Mouse (Mus musculus) myocyte (in vitro differentiated cells): ENCODE measurements around the gene Inip. TPM values are rescaled to one million over a fixed set of nuclear protein-coding genes. Genes with fewer than 3 reads are reported as not detected.

Source experiments
- H3K27me3 ChIP-seq: one replicate; pipeline ENCODE4 v1.6.1; 2011; ENCODE audit not compliant: control insufficient read depth, insufficient read depth, insufficient read length
- H3K36me3 ChIP-seq: one replicate; pipeline ENCODE4 v1.6.1; 2011; ENCODE audit not compliant: control insufficient read depth, insufficient read depth
- H3K4me2 ChIP-seq: one replicate; pipeline ENCODE4 v1.6.1; 2011; ENCODE audit warnings: low read depth, control low read depth
- H3K4me3 ChIP-seq: one replicate; pipeline ENCODE4 v1.5.1; 2011; ENCODE audit warnings: mild to moderate bottlenecking, control low read depth, moderate library complexity
- H3K79me2 ChIP-seq: one replicate; pipeline ENCODE4 v1.6.1; 2011; ENCODE audit not compliant: control insufficient read depth, insufficient read depth
- H3ac ChIP-seq: one replicate; pipeline ENCODE4 v1.6.1; 2011; ENCODE audit not compliant: control insufficient read depth, insufficient read length
- CEBPB ChIP-seq: IDR thresholded peaks from 2 replicates; pipeline ENCODE4 v1.6.1; 2011; ENCODE audit warnings: mild to moderate bottlenecking, moderate library complexity; ENCODE audit not compliant: poor library complexity, insufficient read depth, severe bottlenecking
- E2F4 ChIP-seq: IDR thresholded peaks from one replicate; pipeline ENCODE4 v1.6.1; 2011; ENCODE audit warnings: mild to moderate bottlenecking, control low read depth, moderate library complexity; ENCODE audit not compliant: insufficient read depth
- MAX ChIP-seq: IDR thresholded peaks from one replicate; pipeline ENCODE4 v1.6.1; 2011; ENCODE audit warnings: low read depth, mild to moderate bottlenecking, control low read depth
- MYOD1 ChIP-seq, 3 experiments: IDR thresholded peaks; one replicate each; pipeline ENCODE4 v1.6.1; 2011; ENCODE audit warnings: control low read depth in 2 of 3, low read depth in 2 of 3, mild to moderate bottlenecking in 2 of 3, moderate library complexity in 1 of 3; ENCODE audit not compliant: insufficient read length in 2 of 3, control insufficient read depth in 1 of 3
- MYOG ChIP-seq, 3 experiments: IDR thresholded peaks; one replicate each; pipeline ENCODE4 v1.6.1; 2011; ENCODE audit warnings: control low read depth in 2 of 3, low read depth in 2 of 3, mild to moderate bottlenecking in 2 of 3; ENCODE audit not compliant: insufficient read length in 2 of 3, control insufficient read depth in 1 of 3, insufficient read depth in 1 of 3
- POLR2A ChIP-seq: IDR thresholded peaks from one replicate; pipeline ENCODE4 v1.6.1; 2011; ENCODE audit warnings: low read depth, mild to moderate bottlenecking, control low read depth, moderate library complexity; ENCODE audit not compliant: insufficient read length
- POLR2AphosphoS2 ChIP-seq: IDR thresholded peaks from one replicate; pipeline ENCODE4 v1.6.1; 2011; ENCODE audit warnings: low read depth, control low read depth; ENCODE audit not compliant: insufficient read length
- REST ChIP-seq: IDR thresholded peaks from one replicate; pipeline ENCODE4 v1.6.1; 2011; ENCODE audit warnings: mild to moderate bottlenecking, control low read depth, moderate library complexity; ENCODE audit not compliant: insufficient read depth, insufficient read length
- SRF ChIP-seq: IDR thresholded peaks from one replicate; pipeline ENCODE4 v1.6.1; 2011; ENCODE audit warnings: low read depth; ENCODE audit not compliant: control insufficient read depth, insufficient read length
- TCF12 ChIP-seq: IDR thresholded peaks from one replicate; pipeline ENCODE4 v1.6.1; 2011; ENCODE audit warnings: mild to moderate bottlenecking, control low read depth; ENCODE audit not compliant: poor library complexity, insufficient read depth, severe bottlenecking
- TCF3 ChIP-seq: IDR thresholded peaks from one replicate; pipeline ENCODE4 v1.6.1; 2011; ENCODE audit warnings: low read depth, control low read depth; ENCODE audit not compliant: insufficient read length
- USF1 ChIP-seq: IDR thresholded peaks from one replicate; pipeline ENCODE4 v1.6.1; 2011; ENCODE audit warnings: low read depth, mild to moderate bottlenecking, control low read depth, moderate library complexity
- polyA plus RNA-seq: library from polyadenylated mRNA; unstranded; fragments of >200 nt; fragmentation: generic; extraction: Trizol; gene quantifications from one replicate; pipeline ENCODE4 v1.2.1, GENCODE M21; 2012; ENCODE audit warnings: missing spikeins

Inip gene
- polyA plus RNA-seq, 1 experiment, result 7.4 TPM

DNA sequence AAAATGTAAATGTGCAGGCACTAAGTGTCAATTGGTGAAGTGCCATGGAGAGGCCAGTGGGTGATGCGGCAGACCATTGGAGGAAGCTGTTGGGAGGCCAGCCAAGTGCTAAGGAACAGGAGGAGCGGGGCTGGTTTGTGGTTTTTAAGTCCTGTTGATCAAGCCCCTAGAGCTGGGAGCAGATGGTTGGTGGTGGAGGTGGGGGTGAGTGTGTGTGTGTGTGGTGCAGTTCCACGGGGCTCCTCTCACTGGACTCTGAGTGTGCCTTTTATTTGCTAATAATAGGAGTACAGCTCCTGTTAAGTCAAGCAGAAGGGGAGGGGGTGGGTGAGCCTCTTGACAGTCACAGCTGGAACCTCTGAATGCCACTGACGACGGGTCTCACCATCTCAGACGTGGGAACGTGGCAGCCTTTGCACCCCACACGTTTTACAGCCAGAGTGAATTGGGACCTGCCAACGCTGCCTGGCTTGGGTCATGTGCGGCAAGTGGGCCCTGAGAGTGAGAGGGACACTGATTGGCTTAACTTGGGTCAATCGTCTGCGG, 18.2 kb upstream of the Inip start:
- Histone ChIP-seq H3K36me3 (no peaks in the 10 kb centered on the region), H3K4me2 (no peak overlapping the region), H3K79me2 (peaks cover 4% of the 10 kb centered on the region), H3K27me3 (no peaks in the 10 kb centered on the region), H3ac (no peak overlapping the region), H3K4me3 (no peak overlapping the region)
- TF ChIP-seq POLR2A (no peak), USF1 (no peak), POLR2AphosphoS2 (no peak), MYOD1 (IDR thresholded peaks at IDR 0.05; ENCODE audit: control insufficient read depth in 1 of 3, insufficient read length in 2 of 3, low read depth in 2 of 3) (peak in 1 of 3 experiments; percentile 24), TCF3 (no peak), CEBPB (no peak), MAX (no peak), REST (no peak), TCF12 (no peak), SRF (no peak), MYOG (IDR thresholded peaks at IDR 0.05; ENCODE audit: control insufficient read depth in 1 of 3, insufficient read depth in 1 of 3, insufficient read length in 2 of 3, low read depth in 2 of 3) (peak in 1 of 3 experiments; percentile 32), E2F4 (no peak)

- Histone ChIP-seq H3K4me2 (no peak overlapping the region), H3ac (no peak overlapping the region), H3K36me3 (no peaks in the 10 kb centered on the region), H3K27me3 (no peaks in the 10 kb centered on the region), H3K4me3 (no peak overlapping the region), H3K79me2 (peaks cover 4% of the 10 kb centered on the region)
- TF ChIP-seq MYOG (IDR thresholded peaks at IDR 0.05; ENCODE audit: control insufficient read depth in 1 of 3, insufficient read depth in 1 of 3, insufficient read length in 2 of 3, low read depth in 2 of 3) (peak in 1 of 3 experiments; percentile 28), USF1 (no peak), MYOD1 (IDR thresholded peaks at IDR 0.05; ENCODE audit: control insufficient read depth in 1 of 3, insufficient read length in 2 of 3, low read depth in 2 of 3) (peak in 2 of 3 experiments; percentile 27 to 73), POLR2A (no peak)
Measured at GRCm38 (mm10) chr4:59819054-59819472, 17.7 kb upstream of the Inip start.

DNA sequence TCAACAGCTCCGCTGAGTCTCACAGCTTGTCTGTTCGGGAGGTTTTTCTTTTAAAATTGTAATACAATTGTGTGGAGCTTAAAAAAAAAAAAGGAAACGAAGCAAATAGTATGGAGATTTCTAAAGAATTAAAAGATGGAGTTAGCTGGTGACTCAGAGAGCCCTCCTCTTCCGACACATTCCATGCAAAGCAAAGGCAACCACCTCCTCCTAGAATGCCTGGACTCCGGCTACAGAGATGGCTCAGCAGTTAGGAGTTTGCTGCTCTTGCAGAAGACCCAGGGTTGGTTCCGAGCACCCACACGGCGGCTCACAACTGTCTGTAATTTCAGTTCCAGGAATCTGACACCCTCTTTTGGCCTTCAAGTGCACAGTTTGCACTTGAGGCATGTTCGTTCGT, 17.1 kb upstream of the Inip start:
- Histone ChIP-seq H3K4me3 (no peak overlapping the region), H3K36me3 (no peaks in the 10 kb centered on the region), H3K4me2 (no peak overlapping the region), H3K79me2 (peaks cover 4% of the 10 kb centered on the region), H3ac (no peak overlapping the region), H3K27me3 (no peaks in the 10 kb centered on the region)
- TF ChIP-seq CEBPB, result no peak
- no peak for TF ChIP-seq POLR2AphosphoS2
- TF ChIP-seq USF1, result no peak
- TF ChIP-seq REST, result no peak
- no peak for TF ChIP-seq MYOG (IDR thresholded peaks at IDR 0.05; ENCODE audit: control insufficient read depth in 1 of 3, insufficient read depth in 1 of 3, insufficient read length in 2 of 3, low read depth in 2 of 3)
- no peak for TF ChIP-seq TCF12
- no peak for TF ChIP-seq MAX
- no peak for TF ChIP-seq E2F4
- TF ChIP-seq SRF, result no peak
- no peak for TF ChIP-seq MYOD1 (IDR thresholded peaks at IDR 0.05; ENCODE audit: control insufficient read depth in 1 of 3, insufficient read length in 2 of 3, low read depth in 2 of 3)

DNA sequence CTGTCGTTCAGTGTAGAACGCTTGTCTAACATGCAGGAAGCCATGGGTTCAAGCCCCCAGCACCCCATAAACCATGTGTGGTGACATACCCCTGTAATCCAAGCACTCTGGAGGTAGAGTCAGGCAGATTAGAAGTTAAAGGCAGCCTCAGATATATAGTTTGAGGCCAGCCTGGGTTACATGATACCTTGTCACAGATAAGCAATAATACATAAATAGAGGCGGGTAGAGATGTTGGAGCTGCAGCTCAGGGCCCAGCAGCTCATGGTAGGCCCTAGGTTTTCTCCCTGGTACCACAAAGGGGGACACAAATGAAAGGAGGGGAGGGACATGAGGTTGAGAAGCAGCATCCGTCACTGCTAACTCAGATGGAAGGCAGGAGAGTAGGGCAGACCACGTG, 16.4 kb upstream of the Inip start:
- H3K4me2 ChIP-seq, result no peak overlapping the region
- TF ChIP-seq REST (no peak), E2F4 (no peak), TCF12 (no peak), POLR2A (no peak), MYOD1 (IDR thresholded peaks at IDR 0.05; ENCODE audit: control insufficient read depth in 1 of 3, insufficient read length in 2 of 3, low read depth in 2 of 3) (no peak), SRF (no peak), MAX (no peak), CEBPB (no peak), MYOG (IDR thresholded peaks at IDR 0.05; ENCODE audit: control insufficient read depth in 1 of 3, insufficient read depth in 1 of 3, insufficient read length in 2 of 3, low read depth in 2 of 3) (no peak), USF1 (no peak), POLR2AphosphoS2 (no peak), TCF3 (no peak)
- no peak overlapping the region for H3K4me3 ChIP-seq
- H3ac ChIP-seq, result no peak overlapping the region
- no peaks in the 10 kb centered on the region for H3K27me3 ChIP-seq
- H3K36me3 ChIP-seq, result no peaks in the 10 kb centered on the region
- peaks cover 7% of the 10 kb centered on the region for H3K79me2 ChIP-seq

GRCm38 (mm10) chr4:59816477-59816876, 15.1 kb upstream of the Inip start:
- H3K36me3 ChIP-seq, result no peaks in the 10 kb centered on the region
- no peaks in the 10 kb centered on the region for H3K27me3 ChIP-seq
- no peak overlapping the region for H3K4me3 ChIP-seq
- no peak overlapping the region for H3ac ChIP-seq
- H3K79me2 ChIP-seq, result peaks cover 7% of the 10 kb centered on the region
- TF ChIP-seq POLR2AphosphoS2 (no peak), E2F4 (no peak), POLR2A (no peak)
- H3K4me2 ChIP-seq, result no peak overlapping the region
